Mouse (Mus musculus) 3134 (cell line): ENCODE data around the gene Tfcp2l1.

ENCODE experiments used
- DNase-seq: peaks from one replicate; pipeline ENCODE4 v3.0.0-alpha.2; 2011; ENCODE audit warnings: low spot score; ENCODE audit not compliant: insufficient read length; ENCODE audit errors: extremely low read depth

The Tfcp2l1 gene

GRCm38 (mm10) chr1:118727075-118727474 lies 99.3 kb downstream of the Tfcp2l1 start:
- no peak for DNase-seq

- DNase-seq = no peak
Observed at GRCm38 (mm10) chr1:118728796-118729195, 101.1 kb downstream of the Tfcp2l1 start.
